Mouse (Mus musculus) right cerebral cortex, adult 2 months (tissue): ENCODE measurements around the gene Tph1.

Source experiments
- DNase-seq, 2 experiments: peaks; one replicate each; pipeline ENCODE4 v3.0.0; 2021 to 2022; ENCODE audit warnings: low spot score in 2 of 2

Tph1 gene

GRCm38 (mm10) chr7:46648431-46649140 is 23.8 kb downstream of the Tph1 start:
- no peak for DNase-seq

DNA sequence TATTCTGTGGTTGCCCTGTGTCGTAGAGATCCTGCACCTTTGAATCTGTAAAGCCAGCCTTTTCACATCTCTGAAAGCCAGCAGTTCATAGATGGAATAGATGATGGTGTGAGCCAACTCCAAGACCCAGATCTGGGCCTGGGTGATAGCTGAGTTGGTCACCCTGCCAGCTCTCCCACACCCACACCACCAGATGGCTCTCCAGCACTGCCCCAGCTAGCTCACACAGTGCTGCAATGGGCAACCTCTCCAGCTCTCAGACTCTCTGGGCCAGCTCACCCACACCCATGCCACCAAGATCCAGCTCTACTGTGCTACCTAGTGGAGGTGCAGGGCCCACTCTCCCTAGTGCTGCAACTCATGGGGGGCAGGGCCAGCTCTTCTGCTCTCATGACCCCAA is 29.2 kb downstream of the Tph1 start:
- DNase-seq = peak in 1 of 2 experiments; percentile 52

DNA sequence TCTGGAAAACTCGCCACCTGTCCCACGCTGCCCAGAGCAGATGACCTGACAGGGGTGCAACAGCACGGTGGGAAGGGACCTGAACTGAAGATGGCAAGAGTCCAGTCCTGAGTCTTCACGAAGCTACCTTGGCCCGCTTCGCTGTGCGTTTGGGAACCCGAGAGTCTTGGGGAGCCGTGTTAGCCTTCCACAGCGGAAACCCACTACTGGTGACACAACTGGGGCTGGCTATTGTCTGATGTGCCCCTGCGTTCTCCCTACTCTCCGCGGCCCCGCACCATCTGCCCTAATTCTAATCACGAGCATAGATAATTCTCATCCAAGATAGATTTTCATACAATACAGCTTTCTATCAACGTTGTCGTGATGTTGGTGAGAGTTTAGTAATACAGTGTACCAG is 32.3 kb downstream of the Tph1 start:
- DNase-seq = no peak

GRCm38 (mm10) chr7:46639692-46640031 is 32.7 kb downstream of the Tph1 start, which contains the start of gene Sergef:
Gene Sergef, minus strand, starts transcription at chr7:46639807.
- DNase-seq = peak; percentile 88 to 89

DNA sequence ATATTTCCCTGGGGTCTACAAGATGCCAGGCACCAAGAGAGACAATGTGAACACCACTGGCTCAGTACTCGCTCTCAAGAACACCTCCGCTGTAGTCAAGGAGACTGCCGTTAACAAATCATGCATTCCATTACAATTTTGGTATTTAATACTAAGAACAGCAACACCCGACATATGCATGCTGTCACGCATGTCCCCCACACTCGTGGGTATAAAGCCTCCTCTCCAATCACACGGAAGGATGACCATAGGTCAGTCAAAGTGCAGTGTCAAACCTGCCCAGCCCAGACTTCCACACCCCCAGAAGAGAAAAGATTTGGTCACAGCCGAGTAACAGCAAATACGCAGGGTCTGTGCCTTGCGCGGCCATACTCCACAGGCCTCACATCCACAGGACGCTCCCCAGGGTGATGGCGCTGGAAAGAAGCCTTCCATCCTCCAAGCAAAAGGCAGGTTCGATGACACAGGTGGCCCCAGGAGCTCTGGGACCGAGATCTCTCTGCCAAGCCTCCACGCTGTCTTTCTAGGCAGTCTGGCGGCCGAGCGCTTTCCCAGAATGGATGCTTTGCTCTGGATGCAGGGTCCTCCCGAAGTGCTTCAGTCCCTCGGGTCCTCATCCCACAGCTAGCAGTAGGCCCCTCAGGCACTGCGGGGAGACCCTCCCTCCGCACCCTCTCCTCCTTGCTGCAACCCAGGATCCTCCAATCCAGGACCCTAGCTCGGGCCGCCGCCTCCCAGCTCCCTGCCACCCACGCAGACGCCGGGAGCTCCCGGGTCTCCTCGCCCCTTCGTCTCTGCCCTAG is 33.2 kb downstream of the Tph1 start:
- DNase-seq = peak; percentile 40 to 61

DNA sequence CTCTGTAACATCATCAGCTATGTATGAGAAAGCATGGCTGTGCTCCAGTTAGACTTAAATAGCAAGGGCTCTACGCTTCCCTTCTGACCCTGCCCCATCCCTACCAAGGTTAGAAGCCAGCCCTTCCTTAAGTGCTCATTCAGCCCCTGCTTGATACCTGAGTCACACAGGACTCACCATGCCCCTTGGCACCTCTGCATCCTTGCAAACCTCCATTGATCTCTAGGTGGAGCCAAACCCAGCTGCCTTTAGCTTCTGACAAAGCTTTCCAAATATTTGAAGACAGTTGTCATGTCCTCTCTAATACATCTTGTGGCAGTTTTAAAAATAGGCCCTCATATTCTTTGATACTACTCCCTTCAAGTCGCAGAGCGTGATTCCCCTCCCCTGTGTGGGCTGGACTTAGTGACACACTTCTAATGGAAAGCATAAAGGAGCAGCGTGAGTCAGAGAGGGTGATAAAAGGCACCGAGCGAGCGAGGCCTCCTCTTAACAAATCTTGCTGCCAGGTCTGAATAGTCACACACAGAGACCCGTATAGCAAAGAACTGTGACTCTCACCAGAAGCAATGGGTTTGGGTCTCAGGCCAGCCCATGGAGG is 43.9 kb downstream of the Tph1 start:
- DNase-seq = no peak

GRCm38 (mm10) chr7:46623979-46624378 is 48.4 kb downstream of the Tph1 start:
- no peak for DNase-seq

GRCm38 (mm10) chr7:46618416-46619110 is 53.8 kb downstream of the Tph1 start:
- peak; percentile 71 to 80 for DNase-seq

GRCm38 (mm10) chr7:46616429-46617005 is 55.8 kb downstream of the Tph1 start:
- DNase-seq = no peak

DNA sequence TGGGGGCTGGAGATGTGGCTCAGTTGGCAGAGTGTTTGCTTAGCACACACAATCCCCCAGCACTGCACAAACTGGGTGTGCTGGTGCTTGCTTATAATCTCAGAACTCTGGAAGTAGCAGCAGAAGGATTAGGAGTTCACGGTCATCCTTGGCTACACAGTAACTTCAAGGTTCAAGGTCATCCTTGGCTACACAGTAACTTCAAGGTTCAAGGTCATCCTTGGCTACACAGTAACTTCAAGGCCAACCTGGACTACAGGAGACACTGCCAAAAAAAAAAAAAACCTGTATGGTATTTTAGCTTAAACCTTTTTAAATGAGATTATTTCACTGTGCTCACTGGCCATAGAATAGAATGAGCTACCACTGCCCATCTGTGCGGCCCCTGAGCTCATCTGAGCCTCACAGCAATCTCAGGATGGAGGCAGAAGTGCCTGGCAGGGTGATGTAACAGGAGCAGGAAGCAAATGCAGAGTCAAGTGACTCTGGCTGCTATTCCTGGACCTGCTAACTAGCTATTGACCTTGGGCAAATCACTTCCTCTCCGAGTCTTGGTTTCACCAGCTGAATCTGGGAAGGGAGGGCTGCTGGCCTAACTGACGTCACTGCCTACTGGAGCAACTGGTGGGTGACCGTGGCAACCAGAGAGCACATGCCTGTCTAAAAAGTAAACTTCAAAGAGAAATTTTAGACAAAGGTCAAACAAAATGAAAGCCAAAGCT is 56.9 kb downstream of the Tph1 start:
- no peak for DNase-seq

DNA sequence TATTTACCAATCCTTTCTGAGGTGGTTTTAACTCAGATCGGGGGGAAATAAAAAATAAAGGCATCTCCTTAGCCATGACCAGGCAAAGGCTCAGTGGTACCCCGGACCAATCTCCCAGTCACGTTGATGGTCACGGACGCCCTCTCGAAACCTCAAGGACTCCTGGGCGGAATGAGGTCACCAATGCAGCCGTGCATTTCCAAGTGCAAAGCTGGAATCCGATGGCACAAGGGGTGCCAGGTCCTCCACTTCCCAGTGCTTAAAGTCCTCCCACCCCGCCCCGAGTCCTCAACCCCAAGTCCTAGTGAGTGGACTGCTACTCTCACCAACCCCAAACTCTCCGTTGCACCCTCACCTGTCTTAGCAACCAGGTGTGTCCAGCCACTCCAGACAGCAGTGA is 58.1 kb downstream of the Tph1 start:
- no peak for DNase-seq

DNA sequence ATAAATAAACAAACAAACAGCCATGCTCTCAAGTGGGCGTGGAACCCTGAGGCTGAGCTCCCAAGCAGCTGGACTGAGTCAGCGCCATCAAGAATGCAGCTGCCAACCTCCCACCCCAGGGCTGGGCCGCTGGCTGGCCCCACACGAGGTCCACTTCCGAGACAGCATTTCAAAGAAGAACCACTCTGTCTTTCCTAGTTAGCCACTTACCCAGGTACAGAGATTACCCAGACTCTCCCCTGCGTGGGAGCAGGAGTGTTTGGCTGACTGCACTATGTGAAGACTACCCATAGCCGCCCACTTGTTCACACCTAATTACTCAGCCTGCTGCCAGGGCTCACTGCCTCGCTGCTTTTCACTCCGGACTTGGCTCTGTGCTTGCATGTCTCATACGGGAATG is 59.2 kb downstream of the Tph1 start:
- no peak for DNase-seq

DNA sequence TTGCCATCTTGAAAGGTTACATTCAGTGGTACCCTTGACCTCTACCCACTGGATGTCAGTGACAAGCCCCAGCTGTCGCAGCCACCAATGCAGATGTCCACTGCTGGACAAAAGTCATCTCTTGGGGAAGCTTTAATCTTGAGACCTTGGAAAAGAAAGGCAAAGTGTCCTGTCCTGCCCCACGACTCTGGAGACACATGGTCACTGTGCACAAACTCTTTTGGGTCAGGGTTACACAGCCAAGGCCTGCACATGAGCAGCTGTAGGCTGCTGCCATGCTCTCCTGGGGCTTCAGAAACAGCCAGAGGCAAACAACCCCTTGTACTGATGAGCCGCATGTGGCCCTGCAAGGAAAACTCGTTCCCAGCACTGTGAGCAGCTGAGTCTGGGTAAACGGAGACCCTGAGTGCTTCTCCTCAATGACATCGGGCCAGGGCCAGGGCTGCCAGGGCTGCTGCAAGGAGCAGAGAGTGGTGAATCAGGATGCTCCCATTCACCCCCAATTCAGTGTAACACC is 59.9 kb downstream of the Tph1 start:
- DNase-seq = no peak

- no peak for DNase-seq
These were observed 60.4 kb downstream of the Tph1 start for GRCm38 (mm10) chr7:46611970-46612369.

DNA sequence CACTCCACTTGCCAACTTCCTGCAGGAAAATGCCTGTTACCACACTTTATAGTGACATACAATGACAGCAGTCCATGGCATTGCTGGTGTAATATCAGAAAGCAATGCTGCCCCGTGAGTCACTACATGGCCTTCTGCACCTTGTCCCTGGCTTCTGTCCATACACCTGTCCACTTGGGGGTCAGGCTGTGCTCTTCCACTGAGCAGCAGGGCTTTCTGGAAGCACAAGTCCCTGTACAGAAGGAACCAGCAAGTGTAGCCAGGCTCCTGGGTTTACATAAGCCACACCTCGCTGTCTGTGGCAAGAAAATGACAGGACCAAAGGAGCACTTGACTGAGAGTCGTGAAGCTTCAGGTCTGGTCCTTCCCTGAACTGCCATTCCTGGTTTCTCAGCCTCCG is 63.0 kb downstream of the Tph1 start:
- DNase-seq = no peak

- peak; percentile 72 to 77 for DNase-seq
These were observed 64.8 kb downstream of the Tph1 start for GRCm38 (mm10) chr7:46607428-46608055.

DNA sequence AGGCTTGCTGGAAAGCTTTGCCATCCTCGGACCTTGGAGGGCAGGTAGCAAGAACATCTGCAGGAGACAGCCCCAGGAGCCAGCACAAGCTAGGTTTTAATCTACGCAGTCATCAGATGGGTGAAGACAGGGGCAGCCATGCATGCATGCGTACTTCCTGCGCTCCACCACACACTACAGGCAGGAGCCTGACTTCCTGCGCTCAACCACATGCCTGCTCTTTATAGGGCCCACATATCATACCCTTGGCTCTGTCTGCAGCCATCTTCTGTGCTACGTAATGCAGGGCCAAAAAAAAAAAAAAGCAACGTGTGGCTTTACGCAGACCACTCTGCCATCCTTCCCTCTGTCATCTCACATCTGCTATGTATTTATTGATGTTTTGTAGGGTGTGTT is 65.3 kb downstream of the Tph1 start:
- DNase-seq = no peak

GRCm38 (mm10) chr7:46606391-46607030 is 65.8 kb downstream of the Tph1 start:
- peak; percentile 80 for DNase-seq

- no peak for DNase-seq
These were observed 69.3 kb downstream of the Tph1 start for GRCm38 (mm10) chr7:46603051-46603450.

- DNase-seq = no peak
These were observed 70.3 kb downstream of the Tph1 start for GRCm38 (mm10) chr7:46602079-46602478.
